Mouse (Mus musculus) heart, embryonic 11.5 days (tissue): Measurements from ENCODE around the gene Tlr9. TPM values are rescaled to one million over a fixed set of nuclear protein-coding genes. Genes with fewer than 3 reads are reported as not detected.

Experiments
- ATAC-seq: fragments of 200-750 bp; cut with Nextera tagmentation; replicated peaks from 2 replicates; pipeline ENCODE4 v1.8.0; 2017; ENCODE audit warnings: moderate library complexity; ENCODE audit not compliant: insufficient number of reproducible peaks, low FRiP score, low TSS enrichment
- H3K27ac ChIP-seq: fragments of 300-500 bp; sonication (generic); 2 replicates; pipeline ENCODE4 v1.5.1; 2014; ENCODE audit warnings: mild to moderate bottlenecking, low read depth, low read length
- H3K27me3 ChIP-seq: fragments of 300-500 bp; sonication (generic); 2 replicates; pipeline ENCODE4 v1.6.1; 2014; ENCODE audit warnings: mild to moderate bottlenecking, low read length, mixed read lengths; ENCODE audit not compliant: control insufficient read depth, insufficient read depth
- H3K36me3 ChIP-seq: fragments of 300-500 bp; sonication (generic); 2 replicates; pipeline ENCODE4 v1.6.1; 2014; ENCODE audit warnings: mild to moderate bottlenecking, low read length, moderate library complexity, mixed read lengths; ENCODE audit not compliant: control insufficient read depth, insufficient read depth
- H3K4me1 ChIP-seq: fragments of 300-500 bp; sonication (generic); 2 replicates; pipeline ENCODE4 v1.6.1; 2014; ENCODE audit warnings: low read length; ENCODE audit not compliant: control insufficient read depth, insufficient read depth
- H3K4me2 ChIP-seq: fragments of 300-500 bp; sonication (generic); 2 replicates; pipeline ENCODE4 v1.6.1; 2014; ENCODE audit warnings: mild to moderate bottlenecking, moderate library complexity
- H3K4me3 ChIP-seq: fragments of 300-500 bp; sonication (generic); 2 replicates; pipeline ENCODE4 v1.5.1; 2014; ENCODE audit warnings: low read depth, low read length
- H3K9ac ChIP-seq: fragments of 300-500 bp; sonication (generic); 2 replicates; pipeline ENCODE4 v1.6.1; 2014; ENCODE audit warnings: mild to moderate bottlenecking, low read depth, low read length, moderate library complexity
- H3K9me3 ChIP-seq: fragments of 300-500 bp; sonication (generic); replicated peaks from 2 replicates; pipeline ENCODE4 v1.6.1; 2016; ENCODE audit warnings: low read length; ENCODE audit not compliant: control insufficient read depth
- WGBS: fragments of 180-500 bp; shearing (Covaris S2); extraction: QIAGEN DNeasy Blood & Tissue Kit; methylation state at CpG from one replicate; pipeline ENCODE4 v1.1.7; 2014; ENCODE audit not compliant: insufficient replicate concordance; 5-methylcytosine and 5-hydroxymethylcytosine counted together
- polyA plus RNA-seq: library from polyadenylated mRNA; unstranded; fragments of >200 nt; fragmentation: Nextera tagmentation; extraction: Ambion mirVana; gene quantifications from 2 replicates; pipeline ENCODE4 v1.2.1, GENCODE M21; 2014

The Tlr9 gene
- polyA plus RNA-seq, 1 experiment from 2014 or later = not detected

DNA sequence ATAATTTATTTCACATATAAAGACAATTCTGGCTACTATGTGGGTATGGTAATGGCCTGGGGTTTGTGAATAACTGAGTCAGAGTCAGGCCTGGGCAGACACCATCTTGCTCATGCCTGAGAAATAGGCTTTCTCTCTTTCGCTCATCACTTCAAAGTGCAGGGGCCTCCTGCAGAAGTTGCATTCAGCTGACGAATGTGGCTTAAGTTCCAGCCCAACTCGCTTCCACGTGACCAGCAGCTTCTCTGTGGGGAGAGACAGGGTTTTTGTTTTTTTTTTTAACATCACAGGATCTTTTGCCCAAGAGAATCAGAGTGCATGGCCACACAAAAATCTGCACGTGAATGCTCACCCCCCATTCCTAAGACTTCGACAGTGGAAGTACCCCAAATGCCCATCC is 11.6 kb downstream of the Tlr9 start:
- no peak overlapping the region for H3K4me3 ChIP-seq
- H3K4me2 ChIP-seq = no peak overlapping the region
- H3K27me3 ChIP-seq = no peaks in the 10 kb centered on the region
- 83% methylated on average over 6 of the region's 6 CpGs for WGBS
- no peaks in the 10 kb centered on the region for H3K9me3 ChIP-seq
- H3K27ac ChIP-seq = no peak overlapping the region
- H3K36me3 ChIP-seq = peaks cover 41% of the 10 kb centered on the region
- peaks cover 11% of the 10 kb centered on the region for H3K4me1 ChIP-seq
- no peak for ATAC-seq
- no peak overlapping the region for H3K9ac ChIP-seq

DNA sequence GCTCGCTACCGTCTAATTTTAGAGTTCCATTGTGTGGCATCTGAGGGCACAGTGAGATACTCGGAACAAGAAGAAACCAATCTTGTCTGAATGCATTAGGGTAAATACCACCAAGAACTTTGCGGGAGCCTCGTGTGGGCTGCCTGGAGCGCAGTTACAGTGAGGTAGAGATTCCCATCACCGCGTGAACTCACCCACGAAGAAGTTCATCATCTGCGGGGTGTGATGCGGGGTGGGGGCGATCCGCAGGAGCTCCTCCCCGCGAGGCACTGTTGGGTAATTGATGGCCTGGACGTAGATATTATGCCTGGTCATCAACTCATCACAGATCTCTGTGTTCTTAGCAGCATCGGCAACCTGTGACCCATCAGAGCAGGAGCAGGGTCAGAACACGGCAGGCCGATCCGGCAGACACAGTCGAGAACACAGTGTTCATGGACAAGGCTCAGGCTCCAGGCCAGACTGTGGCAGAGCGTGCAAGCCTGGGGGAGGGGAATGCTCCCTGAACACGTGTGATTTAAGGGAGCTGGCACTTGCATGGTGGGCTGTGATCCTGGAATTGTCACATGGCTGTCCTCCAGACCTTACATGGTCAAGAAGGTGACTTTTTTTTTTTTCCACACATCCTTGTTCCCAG is 12.9 kb downstream of the Tlr9 start:
- no peak overlapping the region for H3K9ac ChIP-seq
- WGBS = 85% methylated on average over 23 of the region's 23 CpGs
- H3K27me3 ChIP-seq = no peaks in the 10 kb centered on the region
- no peak overlapping the region for H3K27ac ChIP-seq
- no peak overlapping the region for H3K4me2 ChIP-seq
- peaks cover 48% of the 10 kb centered on the region for H3K36me3 ChIP-seq
- no peaks in the 10 kb centered on the region for H3K9me3 ChIP-seq
- no peak for ATAC-seq
- H3K4me1 ChIP-seq = peaks cover 11% of the 10 kb centered on the region
- H3K4me3 ChIP-seq = no peak overlapping the region

DNA sequence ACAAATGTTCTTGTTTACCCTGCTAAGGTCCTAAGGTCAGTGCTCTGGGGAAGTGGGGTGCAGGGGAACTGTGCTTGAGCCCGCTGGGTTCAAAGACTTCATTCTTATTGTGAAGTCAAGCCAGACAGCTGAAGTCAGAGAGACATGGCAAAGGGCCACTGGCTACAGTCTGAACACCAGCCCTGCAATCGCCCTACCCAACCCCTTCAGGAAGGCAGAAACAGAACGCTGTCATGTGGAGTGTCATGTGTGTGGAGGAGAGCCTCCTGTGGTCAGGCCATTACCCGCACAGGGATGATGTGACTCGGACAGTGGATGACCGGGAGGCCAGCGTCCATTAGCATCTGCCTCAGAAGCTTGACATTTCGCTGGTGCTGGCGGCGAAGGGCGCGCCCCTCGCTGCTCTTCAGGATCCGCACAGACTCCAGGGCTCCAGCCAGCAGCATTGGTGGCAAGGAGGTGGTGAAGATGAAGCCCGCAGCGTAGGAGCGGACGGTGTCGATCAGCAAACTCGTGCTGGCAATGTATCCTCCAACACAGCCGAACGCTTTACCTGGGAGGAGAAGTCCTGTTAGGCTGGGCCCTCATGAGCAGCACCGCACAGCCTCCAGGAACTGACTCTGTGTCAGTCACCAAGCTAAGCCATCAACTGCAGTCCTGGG is 13.9 kb downstream of the Tlr9 start:
- Histone ChIP-seq H3K27me3 (no peaks in the 10 kb centered on the region), H3K4me2 (no peak overlapping the region), H3K4me1 (peaks cover 11% of the 10 kb centered on the region), H3K4me3 (no peak overlapping the region), H3K9me3 (no peaks in the 10 kb centered on the region), H3K27ac (no peak overlapping the region), H3K36me3 (peaks cover 52% of the 10 kb centered on the region), H3K9ac (no peak overlapping the region)
- no peak for ATAC-seq
- WGBS = 91% methylated on average over 23 of the region's 23 CpGs

DNA sequence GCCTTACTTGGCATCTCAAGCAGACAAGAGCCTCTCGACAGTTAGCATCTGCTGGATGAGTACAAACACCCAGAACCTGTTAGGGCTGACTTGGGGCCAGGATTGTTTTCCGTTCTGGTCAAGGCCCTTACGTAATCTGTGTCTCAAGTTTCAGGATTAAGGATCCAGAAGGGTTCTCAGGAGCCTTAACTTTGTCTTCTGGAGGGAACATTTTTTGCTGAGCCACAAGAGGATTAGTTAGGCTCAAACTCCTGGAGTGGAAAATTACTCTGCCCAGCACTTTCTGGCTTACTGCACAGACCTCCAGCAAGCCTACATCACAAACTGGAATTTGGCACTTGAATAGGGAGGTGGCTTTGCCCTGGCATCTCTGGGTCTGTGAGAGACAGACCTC is 14.4 kb downstream of the Tlr9 start:
- no peak overlapping the region for H3K9ac ChIP-seq
- WGBS = 82% methylated on average over 3 of the region's 3 CpGs
- no peak overlapping the region for H3K4me3 ChIP-seq
- no peaks in the 10 kb centered on the region for H3K9me3 ChIP-seq
- H3K36me3 ChIP-seq = peaks cover 56% of the 10 kb centered on the region
- H3K4me1 ChIP-seq = peaks cover 11% of the 10 kb centered on the region
- no peak for ATAC-seq
- no peaks in the 10 kb centered on the region for H3K27me3 ChIP-seq
- H3K27ac ChIP-seq = no peak overlapping the region
- no peak overlapping the region for H3K4me2 ChIP-seq

DNA sequence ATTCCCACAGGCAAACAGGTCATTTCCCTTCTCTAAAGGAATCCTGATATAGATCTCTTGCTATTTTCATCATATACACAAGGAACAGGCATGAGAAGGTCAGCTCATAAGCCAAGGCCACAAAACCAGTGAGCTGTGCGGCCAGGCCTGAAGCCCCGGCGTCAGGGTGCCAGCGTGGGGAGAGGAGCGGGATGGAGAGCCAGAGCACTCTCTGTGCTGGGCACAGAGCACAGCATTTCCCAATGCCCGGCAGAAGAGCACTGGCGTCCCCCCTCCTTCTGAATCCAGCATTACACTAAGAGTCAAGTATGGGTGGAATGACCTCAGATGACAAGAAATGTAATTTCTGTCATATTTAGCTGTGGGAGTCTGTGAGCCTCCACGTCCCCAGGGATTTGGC is 15.0 kb downstream of the Tlr9 start:
- no peak overlapping the region for H3K27ac ChIP-seq
- H3K9ac ChIP-seq = no peak overlapping the region
- peaks cover 58% of the 10 kb centered on the region for H3K36me3 ChIP-seq
- ATAC-seq = no peak
- H3K9me3 ChIP-seq = no peaks in the 10 kb centered on the region
- no peak overlapping the region for H3K4me3 ChIP-seq
- H3K4me1 ChIP-seq = peaks cover 11% of the 10 kb centered on the region
- no peaks in the 10 kb centered on the region for H3K27me3 ChIP-seq
- 90% methylated on average over 8 of the region's 8 CpGs for WGBS
- no peak overlapping the region for H3K4me2 ChIP-seq

DNA sequence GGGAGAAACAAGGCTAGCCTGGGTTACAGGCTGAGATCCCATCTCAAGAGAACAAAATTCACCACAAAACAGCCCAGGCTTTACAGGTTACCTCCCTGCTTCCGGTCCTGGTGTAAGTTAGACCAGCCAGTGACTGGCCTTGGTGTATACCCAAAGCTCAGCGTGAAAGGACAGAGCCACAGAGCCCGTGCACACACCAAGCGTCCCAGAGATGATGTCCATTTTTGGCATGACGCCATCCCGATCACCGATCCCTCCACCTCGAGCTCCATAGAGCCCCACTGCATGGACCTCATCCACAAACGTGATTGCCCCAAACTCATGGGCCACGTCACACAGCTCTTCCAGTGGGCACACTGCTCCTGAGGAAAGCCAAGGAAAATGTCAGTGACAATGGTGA is 15.5 kb downstream of the Tlr9 start:
- Histone ChIP-seq H3K27ac (no peak overlapping the region), H3K36me3 (peaks cover 53% of the 10 kb centered on the region), H3K27me3 (no peaks in the 10 kb centered on the region), H3K9me3 (no peaks in the 10 kb centered on the region), H3K4me2 (no peak overlapping the region), H3K4me1 (peaks cover 11% of the 10 kb centered on the region), H3K9ac (no peak overlapping the region), H3K4me3 (no peak overlapping the region)
- ATAC-seq = no peak
- WGBS = 90% methylated on average over 10 of the region's 10 CpGs

DNA sequence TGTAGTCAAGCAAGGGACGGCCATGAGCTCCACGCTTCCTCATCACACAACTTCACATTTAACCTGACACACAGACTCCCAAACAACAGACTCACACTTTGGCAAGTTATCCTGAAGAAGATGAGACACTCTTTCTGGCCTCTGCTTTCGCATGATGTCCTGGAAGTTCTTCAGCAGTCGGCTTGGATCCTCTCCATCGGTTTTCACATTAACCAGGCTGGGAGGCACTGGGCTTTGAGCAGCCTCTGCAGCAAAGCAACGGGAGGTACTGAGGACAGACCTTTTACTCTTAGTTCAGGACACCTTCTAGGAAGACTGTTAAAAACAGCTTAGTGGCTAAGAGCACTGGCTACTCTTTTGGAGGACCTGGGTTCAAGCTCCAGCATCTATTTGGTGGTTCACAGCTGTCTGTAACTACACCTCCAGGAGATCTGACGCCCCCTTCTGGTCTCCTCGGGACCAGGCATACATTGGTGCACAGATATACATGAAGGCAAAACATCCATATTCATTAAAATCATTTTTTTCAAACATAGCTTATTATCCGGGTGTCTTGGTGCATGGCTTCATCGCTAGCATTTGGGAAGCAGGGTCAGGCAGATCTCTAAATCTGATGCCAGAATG is 19.3 kb downstream of the Tlr9 start:
- Histone ChIP-seq H3K4me1 (peaks cover 8% of the 10 kb centered on the region), H3K27ac (no peak overlapping the region), H3K4me3 (no peak overlapping the region), H3K9ac (no peak overlapping the region), H3K4me2 (no peak overlapping the region), H3K9me3 (no peaks in the 10 kb centered on the region), H3K27me3 (no peaks in the 10 kb centered on the region), H3K36me3 (peaks cover 40% of the 10 kb centered on the region)
- ATAC-seq = no peak
- WGBS = 89% methylated on average over 10 of the region's 10 CpGs

DNA sequence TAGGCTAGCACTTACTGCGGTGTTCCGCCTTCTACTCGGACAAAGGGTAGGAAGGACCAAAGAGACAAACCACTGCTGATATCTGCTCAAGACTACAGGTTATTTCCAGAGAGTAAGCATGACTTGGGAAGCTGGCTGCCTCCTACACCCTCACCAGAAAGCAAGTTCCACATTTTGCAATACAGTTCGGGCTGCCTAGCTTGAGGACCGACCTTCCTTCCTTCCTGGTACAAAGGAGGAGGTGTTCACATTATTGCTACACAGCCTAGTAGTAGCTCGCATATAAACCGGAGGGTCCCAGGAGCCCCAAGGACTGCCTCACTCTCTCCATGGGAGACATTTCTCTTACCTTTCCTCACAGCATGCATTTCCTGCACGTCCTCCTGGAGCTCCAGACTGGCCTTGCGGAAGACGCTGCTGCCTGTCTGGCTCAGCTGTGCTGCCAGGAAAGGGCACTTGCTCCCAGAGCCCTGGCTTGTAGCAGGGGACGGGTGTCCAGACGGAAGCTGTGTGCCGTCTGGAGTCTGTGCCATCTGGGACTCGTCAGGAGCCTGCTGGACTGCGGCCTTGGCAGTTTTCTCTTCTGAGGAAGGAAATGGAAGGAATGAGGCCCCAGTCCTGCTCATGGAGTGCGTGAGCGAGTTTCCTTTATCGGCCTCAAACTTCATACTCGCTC is 20.6 kb downstream of the Tlr9 start:
- Histone ChIP-seq H3K27me3 (no peaks in the 10 kb centered on the region), H3K4me1 (peaks cover 9% of the 10 kb centered on the region), H3K9ac (peak overlapping the region; percentile 16; the same call in 1 of the 2 replicates), H3K27ac (peak overlapping the region; percentile 60), H3K36me3 (peaks cover 29% of the 10 kb centered on the region), H3K4me2 (peak overlapping the region; percentile 31; the same call in 1 of the 2 replicates), H3K9me3 (no peaks in the 10 kb centered on the region), H3K4me3 (no peak overlapping the region)
- WGBS = 59% methylated on average over 19 of the region's 19 CpGs
- ATAC-seq = 0 out of 2 replicates have a peak, but pooled peaks have one; percentile 23
